Mouse (Mus musculus) ES-E14 (cell line): ENCODE measurements at regions not wholly inside any gene's neighbourhood (a gene's known extent, or its start where the extent isn't known, plus 50 kb on each side); places are given as distances from the start of the nearest gene placed in this dataset.

ENCODE experiments used
- DNase-seq: peaks from one replicate; pipeline ENCODE4 v3.0.0-alpha.2; 2013; ENCODE audit warnings: low read depth, low spot score
- H3K27ac ChIP-seq: 2 replicates; pipeline ENCODE4 v1.5.1; 2012; ENCODE audit warnings: low read depth, mild to moderate bottlenecking, low read length, moderate library complexity, mixed read lengths; ENCODE audit not compliant: poor library complexity, insufficient read depth, severe bottlenecking
- H3K36me3 ChIP-seq: 2 replicates; pipeline ENCODE4 v1.6.1; 2012; ENCODE audit warnings: mild to moderate bottlenecking, low read length, moderate library complexity, mixed read lengths; ENCODE audit not compliant: control insufficient read depth, poor library complexity, insufficient read depth, severe bottlenecking
- H3K4me1 ChIP-seq, 2 experiments: fragments of 150-350 bp in 1 of 2; sonication (generic) in 1 of 2; 2 replicates each; pipeline ENCODE4 v1.6.1; 2012; ENCODE audit warnings: low read length in 2 of 2, mild to moderate bottlenecking in 1 of 2, mixed read lengths in 1 of 2; ENCODE audit not compliant: control insufficient read depth in 2 of 2, insufficient read depth in 2 of 2, poor library complexity in 1 of 2
- H3K4me3 ChIP-seq, 2 experiments: fragments of 150-350 bp in 1 of 2; sonication (generic) in 1 of 2; 2 replicates each; pipeline ENCODE4 v1.5.1; 2012; ENCODE audit warnings: low read length in 2 of 2, low read depth in 1 of 2, mild to moderate bottlenecking in 1 of 2, mixed read lengths in 1 of 2; ENCODE audit not compliant: insufficient read depth in 1 of 2, poor library complexity in 1 of 2, severe bottlenecking in 1 of 2
- H3K9ac ChIP-seq: 2 replicates; pipeline ENCODE4 v1.6.1; 2012; ENCODE audit warnings: low read depth, mild to moderate bottlenecking, low read length, mixed read lengths; ENCODE audit not compliant: poor library complexity, insufficient read depth, severe bottlenecking
- H3K9me3 ChIP-seq: fragments of 150-350 bp; sonication (generic); 2 replicates; pipeline ENCODE4 v1.6.1; 2012; ENCODE audit warnings: low read depth, mild to moderate bottlenecking, low read length; ENCODE audit not compliant: control insufficient read depth, insufficient read depth
- CHD2 ChIP-seq: IDR thresholded peaks from 2 replicates; pipeline ENCODE4 v1.6.1; 2014; ENCODE audit warnings: mild to moderate bottlenecking, low read depth, low read length, inconsistent platforms
- HCFC1 ChIP-seq: IDR thresholded peaks from 2 replicates; pipeline ENCODE4 v1.6.1; 2012; ENCODE audit warnings: low read length, inconsistent platforms, borderline replicate concordance; ENCODE audit not compliant: insufficient read depth
- MAFK ChIP-seq: IDR thresholded peaks from 2 replicates; pipeline ENCODE4 v1.6.1; 2014; ENCODE audit warnings: mild to moderate bottlenecking, low read depth, low read length, inconsistent platforms; ENCODE audit not compliant: insufficient read depth
- ZC3H11A ChIP-seq: IDR thresholded peaks from 2 replicates; pipeline ENCODE4 v1.6.1; 2012; ENCODE audit warnings: low read depth, mild to moderate bottlenecking, inconsistent platforms, low read length, borderline replicate concordance
- ZNF384 ChIP-seq: IDR thresholded peaks from 2 replicates; pipeline ENCODE4 v1.6.1; 2012; ENCODE audit warnings: low read depth, low read length, inconsistent platforms
- in situ Hi-C, 2 experiments: fragments of 600-800 bp; cut with MboI; formaldehyde crosslinking; loops; one replicate each; pipeline ENCODE4 v1.15.1; 2025; ENCODE audit warnings: low sequenced_read_pairs in 2 of 2, inconsistent platforms in 1 of 2; ENCODE audit not compliant: unreplicated experiment in 2 of 2

DNA sequence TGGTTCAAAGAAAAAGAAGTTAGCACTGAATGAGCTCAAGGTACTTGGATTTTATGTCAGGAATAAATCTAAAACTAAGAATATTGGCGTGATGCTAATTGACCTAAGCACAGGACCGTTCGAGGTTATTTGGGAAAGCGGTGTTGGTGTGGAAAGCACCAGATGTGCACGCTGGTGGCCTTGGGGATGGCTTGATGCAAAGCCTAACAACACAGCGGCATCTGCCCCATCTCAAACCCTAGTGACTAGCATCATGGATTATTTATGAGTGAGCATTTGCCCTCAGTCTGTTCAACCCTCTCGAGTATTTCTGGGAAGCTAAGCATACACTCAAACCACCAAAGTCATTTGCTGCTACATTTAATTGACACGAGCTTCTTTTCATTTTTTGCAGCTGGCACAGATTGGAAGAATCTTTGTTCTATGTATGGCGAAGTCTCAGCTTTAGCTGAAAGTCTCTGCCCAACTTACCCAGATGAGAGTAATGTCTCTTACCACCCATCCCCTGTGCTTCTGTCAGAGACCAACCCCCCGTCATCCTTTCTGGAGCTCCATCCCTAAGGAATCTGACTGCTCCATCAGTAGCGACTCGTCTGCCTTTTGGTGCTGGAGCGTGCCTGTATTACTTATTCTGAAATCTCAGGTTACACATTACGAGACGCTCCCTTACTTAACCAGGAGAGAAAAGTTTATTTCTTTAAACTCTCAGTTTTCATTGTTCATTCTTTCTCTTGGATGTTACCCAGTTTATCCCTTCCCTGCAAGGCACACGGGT lies 257.8 kb upstream of the Gm12728 start:
- in situ Hi-C loops = no loop called here
- no peaks in the 10 kb centered on the region for H3K9me3 ChIP-seq
- H3K27ac ChIP-seq = no peak overlapping the region
- H3K4me3 ChIP-seq = no peak overlapping the region
- no peak for DNase-seq
- no peaks in the 10 kb centered on the region for H3K4me1 ChIP-seq
- no peak overlapping the region for H3K9ac ChIP-seq
- no peak for TF ChIP-seq MAFK
- no peak for TF ChIP-seq ZC3H11A
- no peak for TF ChIP-seq ZNF384
- TF ChIP-seq HCFC1 = no peak
- TF ChIP-seq CHD2 = no peak
- no peaks in the 10 kb centered on the region for H3K36me3 ChIP-seq

DNA sequence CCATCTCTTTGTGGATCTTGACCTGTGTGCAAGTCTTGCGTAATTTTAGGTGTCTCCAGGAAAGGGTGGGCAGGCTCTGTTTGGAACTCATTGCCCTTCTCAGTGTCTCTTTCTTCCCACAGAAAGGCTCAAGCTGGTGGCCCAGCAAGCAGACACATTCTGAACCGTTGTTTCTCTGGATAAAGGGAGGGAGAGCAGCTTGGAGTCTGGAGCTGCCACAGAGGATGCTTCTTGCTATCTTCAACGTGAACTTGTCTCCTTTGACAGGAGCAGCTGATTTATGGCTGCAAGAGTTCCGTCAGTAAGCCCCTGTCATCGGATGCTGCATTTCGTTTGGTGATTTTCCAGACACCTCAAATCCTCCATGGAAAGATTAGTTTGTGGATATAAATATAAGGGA lies 254.2 kb upstream of the Gm12728 start:
- no peak for TF ChIP-seq HCFC1
- TF ChIP-seq ZC3H11A = no peak
- no peak for TF ChIP-seq MAFK
- no peak for TF ChIP-seq CHD2
- TF ChIP-seq ZNF384 = no peak
- H3K4me1 ChIP-seq = no peaks in the 10 kb centered on the region
- in situ Hi-C loops = no loop called here
- H3K4me3 ChIP-seq = no peak overlapping the region
- H3K36me3 ChIP-seq = no peaks in the 10 kb centered on the region
- no peak for DNase-seq
- H3K9me3 ChIP-seq = no peaks in the 10 kb centered on the region
- no peak overlapping the region for H3K27ac ChIP-seq
- no peak overlapping the region for H3K9ac ChIP-seq

DNA sequence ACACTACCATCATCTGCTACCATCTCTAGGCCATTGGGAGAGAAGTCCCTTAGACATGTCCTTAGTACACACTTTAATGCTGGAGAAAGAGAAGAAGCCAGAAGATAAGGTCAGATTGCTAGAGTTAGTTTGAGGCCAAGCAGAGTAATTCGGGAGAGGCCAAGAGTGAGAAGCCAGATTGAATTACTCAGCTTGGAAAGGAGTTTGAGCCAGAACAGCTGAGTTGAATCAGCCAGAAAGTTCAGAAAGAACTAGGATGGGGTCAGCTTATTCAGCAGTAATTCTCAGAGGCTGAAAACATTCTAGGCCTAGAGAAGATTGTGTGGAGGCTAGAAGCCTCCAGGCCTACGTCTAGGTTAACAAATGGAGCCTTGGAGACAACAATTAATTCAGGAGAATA lies 244.2 kb upstream of the Gm12728 start:
- H3K4me3 ChIP-seq = no peak overlapping the region
- in situ Hi-C loops = no loop called here
- H3K4me1 ChIP-seq = no peaks in the 10 kb centered on the region
- H3K36me3 ChIP-seq = no peaks in the 10 kb centered on the region
- H3K27ac ChIP-seq = no peak overlapping the region
- H3K9me3 ChIP-seq = no peaks in the 10 kb centered on the region
- H3K9ac ChIP-seq = no peak overlapping the region
- DNase-seq = no peak
- no peak for TF ChIP-seq CHD2
- TF ChIP-seq ZC3H11A = no peak
- TF ChIP-seq HCFC1 = no peak
- TF ChIP-seq MAFK = no peak
- TF ChIP-seq ZNF384 = no peak

DNA sequence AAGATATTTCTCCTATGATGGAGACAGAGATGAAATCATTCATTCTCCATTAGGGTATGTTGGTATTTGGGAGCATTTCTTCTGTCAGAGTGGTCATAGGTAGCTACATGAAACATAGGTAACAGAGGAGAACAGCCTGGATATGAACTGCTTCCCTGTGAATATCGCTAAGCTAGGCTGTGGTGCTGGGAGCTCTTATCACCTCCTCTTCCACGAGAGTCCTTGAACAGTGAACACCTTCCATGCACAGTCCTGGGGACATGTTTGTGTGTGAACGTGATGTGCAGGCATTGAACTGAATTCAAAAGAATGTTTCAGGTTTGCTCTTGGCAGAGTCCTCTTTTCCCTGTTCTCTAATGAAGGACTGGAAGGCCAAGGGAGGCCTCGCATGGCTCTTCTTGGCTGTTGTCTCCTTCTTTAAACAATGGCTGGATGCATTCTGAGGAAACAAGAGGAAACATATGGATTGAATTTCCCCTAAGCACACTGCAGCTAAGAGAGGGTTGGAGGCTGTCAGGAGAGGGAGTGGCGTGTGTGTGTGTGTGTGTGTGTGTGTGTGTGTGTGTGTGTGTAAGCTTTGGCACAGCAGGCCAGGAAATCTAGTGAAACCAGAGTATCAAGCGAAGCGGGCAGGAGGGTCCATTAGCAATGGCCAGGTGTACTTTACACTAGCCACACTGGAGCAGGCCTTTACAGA lies 239.8 kb upstream of the Gm12728 start:
- Histone ChIP-seq H3K9me3 (no peaks in the 10 kb centered on the region), H3K4me3 (no peak overlapping the region), H3K27ac (no peak overlapping the region), H3K9ac (no peak overlapping the region), H3K4me1 (no peaks in the 10 kb centered on the region), H3K36me3 (no peaks in the 10 kb centered on the region)
- no peak for TF ChIP-seq HCFC1
- no peak for TF ChIP-seq MAFK
- TF ChIP-seq CHD2 = no peak
- TF ChIP-seq ZC3H11A = no peak
- no peak for TF ChIP-seq ZNF384
- in situ Hi-C loops = no loop called here
- no peak for DNase-seq
